Mouse (Mus musculus) forebrain, postnatal 0 days (tissue): ENCODE measurements around the gene Tnpo3. TPM values are rescaled to one million over a fixed set of nuclear protein-coding genes. Genes with fewer than 3 reads are reported as not detected.
"Not testable (repeated sequence)": the region's sequence is repeated elsewhere in the genome, so short reads cannot be mapped to it uniquely, and the experiment has no call there.

Experiments used
- ATAC-seq: fragments of 200-750 bp; cut with Nextera tagmentation; 2 replicates; pipeline ENCODE4 v1.8.0; 2017; ENCODE audit warnings: mild to moderate bottlenecking, moderate library complexity
- DNase-seq: peaks from one replicate; pipeline ENCODE4 v3.0.0-alpha.2; 2015
- H3K27ac ChIP-seq: fragments of 300-500 bp; sonication (generic); 2 replicates; pipeline ENCODE4 v1.5.1; 2014; ENCODE audit warnings: low read depth, mild to moderate bottlenecking, antibody characterized with exemption, low read length, moderate library complexity, mixed read lengths
- H3K27me3 ChIP-seq: fragments of 300-500 bp; sonication (generic); 2 replicates; pipeline ENCODE4 v1.6.1; 2014; ENCODE audit warnings: mild to moderate bottlenecking, low read length, mixed read lengths; ENCODE audit not compliant: insufficient read depth
- H3K36me3 ChIP-seq: fragments of 300-500 bp; sonication (generic); 2 replicates; pipeline ENCODE4 v1.6.1; 2014; ENCODE audit warnings: mild to moderate bottlenecking, moderate library complexity; ENCODE audit not compliant: insufficient read depth
- H3K4me1 ChIP-seq: fragments of 300-500 bp; sonication (generic); 2 replicates; pipeline ENCODE4 v1.6.1; 2014; ENCODE audit warnings: antibody characterized with exemption; ENCODE audit not compliant: insufficient read depth
- H3K4me2 ChIP-seq: fragments of 300-500 bp; sonication (generic); 2 replicates; pipeline ENCODE4 v1.6.1; 2014; ENCODE audit warnings: low read depth, mild to moderate bottlenecking, moderate library complexity
- H3K4me3 ChIP-seq: fragments of 300-500 bp; sonication (generic); 2 replicates; pipeline ENCODE4 v1.5.1; 2014; ENCODE audit warnings: low read depth, low read length, mixed read lengths
- H3K9ac ChIP-seq: fragments of 300-500 bp; sonication (generic); 2 replicates; pipeline ENCODE4 v1.6.1; 2014; ENCODE audit warnings: mild to moderate bottlenecking
- H3K9me3 ChIP-seq: fragments of 300-500 bp; sonication (generic); 2 replicates; pipeline ENCODE4 v1.6.1; 2016; ENCODE audit warnings: low read length
- CTCF ChIP-seq: sonication (generic); IDR thresholded peaks from 2 replicates; pipeline ENCODE4 v1.5.1; 2016; ENCODE audit warnings: antibody characterized with exemption, control low read depth, low read depth
- WGBS: fragments of 180-500 bp; shearing (Covaris S2); extraction: QIAGEN DNeasy Blood & Tissue Kit; methylation state at CpG from one replicate; pipeline ENCODE4 v1.1.7; 2014; 5-methylcytosine and 5-hydroxymethylcytosine counted together
- polyA plus RNA-seq: library from polyadenylated mRNA; unstranded; fragments of >200 nt; fragmentation: Nextera tagmentation; extraction: Ambion mirVana; gene quantifications from 2 replicates; pipeline ENCODE4 v1.2.1, GENCODE M21; 2015
- total RNA-seq: library from RNA; depleted of rRNA; stranded (reverse); fragments of >200 nt; gene quantifications from 2 replicates; pipeline ENCODE4 v1.2.3, GENCODE M21; 2014

Tnpo3 gene
- total and polyA plus RNA-seq, 2 experiments from 2014 or later = 69.4 to 103 TPM

DNA sequence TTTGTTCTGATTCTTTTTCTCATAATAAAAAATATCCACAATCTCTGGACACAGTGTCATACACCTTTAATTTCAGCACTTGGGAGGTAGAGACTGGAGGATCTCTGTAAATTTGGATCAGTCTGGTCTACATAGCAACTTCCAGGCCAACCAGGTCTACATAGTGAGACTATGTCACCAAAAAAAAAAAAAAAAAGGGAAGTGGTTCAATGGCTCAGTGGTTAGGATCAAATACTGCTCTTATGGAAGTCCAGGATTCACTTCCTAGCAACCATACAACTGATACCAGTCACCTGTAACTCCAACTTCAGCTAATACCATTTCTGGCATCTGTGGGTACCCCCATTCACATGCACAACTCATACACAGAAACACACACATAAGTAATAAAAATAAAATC is 9.5 kb downstream of the Tnpo3 start:
- DNase-seq (no peak), ATAC-seq (no peak)
- H3K9ac ChIP-seq = no peak overlapping the region
- H3K4me2 ChIP-seq = no peak overlapping the region
- H3K9me3 ChIP-seq = no peaks in the 10 kb centered on the region
- H3K4me3 ChIP-seq = no peak overlapping the region
- H3K36me3 ChIP-seq = peaks cover 2% of the 10 kb centered on the region; the same call in 1 of the 2 replicates
- TF ChIP-seq CTCF = no peak
- no peaks in the 10 kb centered on the region for H3K27me3 ChIP-seq
- no peak overlapping the region for H3K27ac ChIP-seq
- H3K4me1 ChIP-seq = no peaks in the 10 kb centered on the region

DNA sequence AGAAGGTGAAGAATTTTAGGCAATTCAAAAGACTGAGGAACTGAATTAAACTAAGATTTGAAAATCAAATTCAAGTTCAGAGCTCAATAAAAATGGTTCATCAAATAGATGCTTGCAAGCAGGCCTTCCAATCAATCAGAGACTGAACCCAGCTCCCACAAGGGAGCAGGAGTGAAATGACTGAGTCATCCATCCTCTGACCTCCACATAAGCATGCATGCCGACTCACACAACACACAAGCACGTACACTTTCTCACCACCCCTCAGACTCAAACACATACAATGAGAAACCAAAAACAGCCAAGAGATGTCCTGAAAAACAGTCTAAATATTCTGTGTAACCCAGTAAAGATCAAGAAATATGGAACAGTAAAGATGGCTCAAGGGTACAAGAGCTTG is 14.0 kb downstream of the Tnpo3 start:
- no peaks in the 10 kb centered on the region for H3K27me3 ChIP-seq
- no peak for TF ChIP-seq CTCF
- DNase-seq (no peak), ATAC-seq (no peak)
- no peak overlapping the region for H3K27ac ChIP-seq
- 89% methylated on average over 2 of the region's 2 CpGs for WGBS
- H3K36me3 ChIP-seq = peaks cover 2% of the 10 kb centered on the region; the same call in 1 of the 2 replicates
- H3K4me2 ChIP-seq = no peak overlapping the region
- H3K9ac ChIP-seq = no peak overlapping the region
- no peak overlapping the region for H3K4me3 ChIP-seq
- no peaks in the 10 kb centered on the region for H3K9me3 ChIP-seq
- no peaks in the 10 kb centered on the region for H3K4me1 ChIP-seq

GRCm38 (mm10) chr6:29581202-29581601 is 28.5 kb downstream of the Tnpo3 start:
- Histone ChIP-seq H3K4me1 (no peaks in the 10 kb centered on the region), H3K4me3 (no peak overlapping the region), H3K4me2 (no peak overlapping the region), H3K36me3 (peaks cover 69% of the 10 kb centered on the region), H3K9ac (no peak overlapping the region), H3K27me3 (no peaks in the 10 kb centered on the region), H3K9me3 (no peaks in the 10 kb centered on the region), H3K27ac (no peak overlapping the region)
- no peak for TF ChIP-seq CTCF
- 97% methylated on average over 3 of the region's 3 CpGs for WGBS
- no peak for DNase-seq
- no peak for ATAC-seq

DNA sequence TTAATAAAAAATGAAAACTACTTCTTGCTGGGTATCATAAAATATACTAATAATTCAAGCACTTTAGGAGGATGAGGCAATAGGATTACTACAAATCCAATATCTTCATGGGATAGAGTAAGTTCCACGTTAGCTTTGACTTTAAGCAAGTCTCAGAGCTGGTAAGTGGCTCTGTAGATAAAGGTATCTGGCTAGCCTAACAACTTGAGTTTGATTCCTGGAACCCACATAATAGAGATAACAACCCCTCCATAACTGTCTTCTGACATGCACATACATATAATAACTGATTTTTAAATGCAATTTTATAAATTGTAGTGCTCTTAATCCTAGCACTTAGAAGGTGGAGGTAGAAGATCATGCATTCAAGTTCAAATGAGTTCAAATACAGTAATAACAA is 28.9 kb downstream of the Tnpo3 start:
- Histone ChIP-seq H3K36me3 (peaks cover 65% of the 10 kb centered on the region), H3K9ac (no peak overlapping the region), H3K4me2 (no peak overlapping the region), H3K27ac (no peak overlapping the region), H3K4me3 (no peak overlapping the region), H3K27me3 (no peaks in the 10 kb centered on the region), H3K9me3 (no peaks in the 10 kb centered on the region), H3K4me1 (no peaks in the 10 kb centered on the region)
- DNase-seq (no peak), ATAC-seq (no peak)
- WGBS = 98% methylated on average over 1 of the region's 1 CpGs
- TF ChIP-seq CTCF = no peak

DNA sequence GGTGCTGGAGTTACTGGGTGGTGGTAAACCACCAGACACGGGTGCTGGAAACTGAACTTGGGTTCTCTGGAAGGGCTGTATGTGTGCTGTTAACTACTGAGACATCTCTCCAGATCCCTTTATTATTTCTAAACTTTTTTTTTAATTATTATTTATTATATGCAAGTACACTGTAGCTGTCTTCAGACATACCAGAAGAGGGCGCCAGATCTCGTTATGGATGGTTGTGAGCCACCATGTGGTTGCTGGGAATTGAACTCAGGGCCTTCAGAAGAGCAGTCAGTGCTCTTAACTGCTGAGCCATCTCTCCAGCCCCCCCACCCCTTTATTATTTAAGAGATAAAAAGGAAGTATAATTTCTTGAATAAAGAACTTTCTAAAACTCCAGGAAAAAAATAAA is 33.3 kb downstream of the Tnpo3 start:
- H3K9me3 ChIP-seq, H3K27me3 ChIP-seq, H3K27ac ChIP-seq, H3K4me3 ChIP-seq, DNase-seq, ATAC-seq, H3K4me2 ChIP-seq, H3K9ac ChIP-seq, H3K4me1 ChIP-seq: not testable (repeated sequence)
- 95% methylated on average over 3 of the region's 3 CpGs for WGBS
- H3K36me3 ChIP-seq = peaks cover 70% of the 10 kb centered on the region

DNA sequence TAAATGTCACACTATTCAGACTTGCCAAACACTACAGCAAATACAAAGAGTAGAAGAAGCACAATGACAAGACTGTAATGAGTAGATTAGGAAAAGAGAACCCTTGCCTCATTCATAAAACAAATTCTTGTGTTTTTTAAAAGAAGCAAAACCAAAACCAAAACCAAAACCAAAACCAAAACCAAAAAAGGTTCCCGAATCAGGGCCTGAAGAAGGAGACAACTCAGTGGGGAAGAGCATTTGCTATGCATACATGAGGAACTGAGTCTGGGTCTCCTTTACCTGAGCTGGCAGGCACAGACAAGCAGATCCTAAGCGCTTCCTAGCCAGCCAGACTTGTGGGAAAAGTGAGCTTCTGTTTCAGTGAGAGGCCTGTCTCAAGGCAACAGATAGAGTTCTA is 52.6 kb downstream of the Tnpo3 start:
- Histone ChIP-seq H3K9me3 (no peaks in the 10 kb centered on the region), H3K36me3 (peaks cover 62% of the 10 kb centered on the region), H3K4me1 (no peaks in the 10 kb centered on the region), H3K4me3 (no peak overlapping the region), H3K9ac (no peak overlapping the region), H3K4me2 (no peak overlapping the region), H3K27ac (no peak overlapping the region), H3K27me3 (no peaks in the 10 kb centered on the region)
- WGBS = 93% methylated on average over 2 of the region's 2 CpGs
- TF ChIP-seq CTCF = no peak
- ATAC-seq = no peak
- no peak for DNase-seq

- TF ChIP-seq CTCF = no peak
- WGBS = 96% methylated on average over 2 of the region's 2 CpGs
- ATAC-seq (no peak), DNase-seq (no peak)
- no peak overlapping the region for H3K4me2 ChIP-seq
- no peak overlapping the region for H3K27ac ChIP-seq
- no peaks in the 10 kb centered on the region for H3K4me1 ChIP-seq
- no peak overlapping the region for H3K4me3 ChIP-seq
- no peak overlapping the region for H3K9ac ChIP-seq
- no peaks in the 10 kb centered on the region for H3K9me3 ChIP-seq
- peaks cover 57% of the 10 kb centered on the region for H3K36me3 ChIP-seq
- no peaks in the 10 kb centered on the region for H3K27me3 ChIP-seq
Observed at GRCm38 (mm10) chr6:29552526-29552925, 57.2 kb downstream of the Tnpo3 start.

- ATAC-seq (no peak), DNase-seq (no peak)
- Histone ChIP-seq H3K36me3 (peaks cover 55% of the 10 kb centered on the region), H3K27me3 (no peaks in the 10 kb centered on the region), H3K4me1 (no peaks in the 10 kb centered on the region), H3K4me2 (no peak overlapping the region), H3K27ac (no peak overlapping the region), H3K9ac (no peak overlapping the region), H3K9me3 (no peaks in the 10 kb centered on the region), H3K4me3 (no peak overlapping the region)
- TF ChIP-seq CTCF = no peak
- 95% methylated on average over 1 of the region's 1 CpGs for WGBS
Observed at GRCm38 (mm10) chr6:29548086-29548485, 61.6 kb downstream of the Tnpo3 start.
